10 mouse cellular contexts compared by ENCODE assay signal in the genomic region with DNA sequence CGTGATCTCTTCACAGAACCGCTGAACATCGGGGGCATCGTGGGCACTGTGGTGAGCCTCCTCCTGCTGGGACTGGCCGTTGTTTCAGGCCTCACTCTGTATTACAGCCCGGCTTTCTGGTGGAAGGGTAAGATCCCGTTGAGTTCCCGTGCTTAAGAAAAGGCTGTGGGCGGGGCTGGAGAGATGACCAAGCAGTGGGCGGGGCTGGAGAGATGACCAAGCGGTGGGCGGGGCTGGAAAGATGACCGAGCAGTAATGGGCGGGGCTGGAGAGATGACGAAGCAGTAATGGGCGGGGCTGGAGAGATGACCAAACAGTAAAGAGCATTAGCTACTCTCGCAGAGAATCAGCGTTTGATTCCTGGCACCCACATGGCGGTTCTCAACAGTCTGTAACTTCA. TPM values are rescaled to one million over a fixed set of nuclear protein-coding genes. Genes with fewer than 3 reads are reported as not detected.
DNase-seq lines count a peak whose midpoint lies in the region; ATAC-seq lines count a peak whose summit lies in the region.
"Had no signal": no experiment of that assay in that cellular context is flagged by ENCODE, and none has a peak within 500 bp of the region (broad histone marks: within the 10 kb centered on the region; RNA-seq: fewer than 3 reads in every experiment).

No protein-coding gene starts in this region.

- H3K9ac ChIP-seq in liver, embryonic 16.5 days (ENCODE audit: low read depth, low read length): no peak overlapping the region
- H3K9ac ChIP-seq in neural tube, embryonic 13.5 days: no peak overlapping the region
- H3K9ac ChIP-seq: heart, embryonic 15.5 days had no signal

- H3K4me1 ChIP-seq in liver, embryonic 16.5 days (ENCODE audit: control insufficient read depth, low read depth, low read length): peaks cover 3% of the 10 kb centered on the region; the same call in 1 of the 2 replicates
- no peaks in the 10 kb centered on the region for H3K4me1 ChIP-seq in neural tube, embryonic 13.5 days (replicated peaks)
- H3K4me1 ChIP-seq: heart, embryonic 15.5 days had no signal

- 0 out of 2 replicates have a peak, but pooled peaks have one; percentile 15 for ATAC-seq in common myeloid progenitor, adult 5-6 weeks (replicated peaks; ENCODE audit: low read depth, poor library complexity, severe bottlenecking)
- ATAC-seq in liver, embryonic 16.5 days (ENCODE audit: low read depth): 0 out of 2 replicates have a peak, but pooled peaks have one; percentile 19
- ATAC-seq in neural tube, embryonic 13.5 days (ENCODE audit: low read depth): peak; percentile 53; the same call in 1 of the 2 replicates
- no peak for ATAC-seq in inflammation-experienced regulatory T-cells, adult 6 months

- no peaks in the 10 kb centered on the region for H3K36me3 ChIP-seq in liver, embryonic 16.5 days (ENCODE audit: control insufficient read depth, insufficient read depth)
- no peaks in the 10 kb centered on the region for H3K36me3 ChIP-seq in neural tube, embryonic 13.5 days

- H3K4me3 ChIP-seq in liver, embryonic 16.5 days (ENCODE audit: low read depth, low read length): no peak overlapping the region
- no peak overlapping the region for H3K4me3 ChIP-seq in neural tube, embryonic 13.5 days
- H3K4me3 ChIP-seq: heart, embryonic 15.5 days; myocyte had no signal

- no peak overlapping the region for H3K4me2 ChIP-seq in liver, embryonic 16.5 days (ENCODE audit: low read depth, low read length)
- no peak overlapping the region for H3K4me2 ChIP-seq in neural tube, embryonic 13.5 days
- H3K4me2 ChIP-seq: heart, embryonic 15.5 days had no signal

- H3K9me3 ChIP-seq in liver, embryonic 16.5 days (replicated peaks; ENCODE audit: control insufficient read depth, low read length): no peaks in the 10 kb centered on the region
- H3K9me3 ChIP-seq in neural tube, embryonic 13.5 days: no peaks in the 10 kb centered on the region
- H3K9me3 ChIP-seq: heart, embryonic 15.5 days had no signal

- peak; percentile 52 for DNase-seq in ovary, postnatal 14 days (ENCODE audit: low spot score)
- DNase-seq in ovary, adult 18-20 months (ENCODE audit: low spot score): no peak
- DNase-seq in gastrocnemius, postnatal 36 days: peak; percentile 42 to 50
- peak; percentile 71 for DNase-seq in kidney, adult 9 months

- intact Hi-C loops in gastrocnemius, postnatal 36 days (cut with DNase I): no loop called here

- H3K27ac ChIP-seq in liver, embryonic 16.5 days (ENCODE audit: low read length): no peak overlapping the region
- no peak overlapping the region for H3K27ac ChIP-seq in neural tube, embryonic 13.5 days (replicated peaks)
- H3K27ac ChIP-seq: heart, embryonic 15.5 days had no signal

- no peaks in the 10 kb centered on the region; the same call in 1 of the 2 replicates for H3K27me3 ChIP-seq in liver, embryonic 16.5 days (ENCODE audit: control insufficient read depth, insufficient read depth, low read depth, low read length)
- no peaks in the 10 kb centered on the region for H3K27me3 ChIP-seq in neural tube, embryonic 13.5 days
- H3K27me3 ChIP-seq: heart, embryonic 15.5 days had no signal

- 46% methylated on average over 19 of the region's 19 CpGs for WGBS in liver, embryonic 16.5 days (ENCODE audit: insufficient replicate concordance)
- WGBS in neural tube, embryonic 13.5 days: 26% methylated on average over 19 of the region's 19 CpGs

RNA-seq across cellular contexts. Expression of gene Wsb2, which starts 8.8 kb away (rescaled TPM):
- total RNA-seq in common myeloid progenitor, adult 5-6 weeks (2017): 19.4 and 26.6 TPM in 2 replicates
- total RNA-seq in gastrocnemius, postnatal 36 days (2021): 10 to 100 TPM; 84.2 to 90.8 TPM
- 16.8 and 20.5 TPM in 2 replicates for polyA plus RNA-seq in liver, embryonic 16.5 days (2015; fragmentation: Nextera tagmentation; extraction: Ambion mirVana)
- polyA plus RNA-seq in neural tube, embryonic 13.5 days (2015; fragmentation: Nextera tagmentation; extraction: Ambion mirVana): 194 and 209 TPM in 2 replicates
- 10 to 100 TPM in 2 of 3 experiments, 1 to 10 TPM in 1; 9.8 to 11.3 (median 11.1) TPM for polyA plus RNA-seq in inflammation-experienced regulatory T-cells, adult 6 months (2017; shearing (Covaris generic))

RNA-seq across cellular contexts. Expression of gene Vsig10, which starts 29.4 kb away (rescaled TPM):
- total RNA-seq in common myeloid progenitor, adult 5-6 weeks (2017): 2.7 and 3.0 TPM in 2 replicates
- total RNA-seq in gastrocnemius, postnatal 36 days (2021): 1 to 10 TPM; 4.1 to 5.0 TPM
- polyA plus RNA-seq in liver, embryonic 16.5 days (2015; fragmentation: Nextera tagmentation; extraction: Ambion mirVana): 1.5 and 1.8 TPM in 2 replicates
- polyA plus RNA-seq in neural tube, embryonic 13.5 days (2015; fragmentation: Nextera tagmentation; extraction: Ambion mirVana): 2.2 and 2.6 TPM in 2 replicates
- polyA plus RNA-seq in inflammation-experienced regulatory T-cells, adult 6 months (2017; shearing (Covaris generic)): 1 to 10 TPM; 4.1 to 7.8 (median 5.7) TPM

RNA-seq across cellular contexts. Expression of gene Rfc5, which starts 40.6 kb away (rescaled TPM):
- 64.0 and 68.8 TPM in 2 replicates for total RNA-seq in common myeloid progenitor, adult 5-6 weeks (2017)
- 1 to 10 TPM; 2.1 to 2.5 TPM for total RNA-seq in gastrocnemius, postnatal 36 days (2021)
- polyA plus RNA-seq in liver, embryonic 16.5 days (2015; fragmentation: Nextera tagmentation; extraction: Ambion mirVana): 44.3 and 46.6 TPM in 2 replicates
- polyA plus RNA-seq in neural tube, embryonic 13.5 days (2015; fragmentation: Nextera tagmentation; extraction: Ambion mirVana): 30.2 and 35.8 TPM in 2 replicates
- 10 to 100 TPM; 18.9 to 65.6 (median 26.8) TPM for polyA plus RNA-seq in inflammation-experienced regulatory T-cells, adult 6 months (2017; shearing (Covaris generic))
